Mouse (Mus musculus): ENCODE measurements around the gene Gcnt4.

Gcnt4 gene

GRCm38 (mm10) chr13:96990561-96991265, 66.2 kb downstream of the Gcnt4 start:
- DNase-seq (ENCODE audit: low spot score in 2 of 2): no peak

GRCm38 (mm10) chr13:96993291-96993989, 69.0 kb downstream of the Gcnt4 start:
- DNase-seq (ENCODE audit: low spot score in 2 of 2): no peak

DNA sequence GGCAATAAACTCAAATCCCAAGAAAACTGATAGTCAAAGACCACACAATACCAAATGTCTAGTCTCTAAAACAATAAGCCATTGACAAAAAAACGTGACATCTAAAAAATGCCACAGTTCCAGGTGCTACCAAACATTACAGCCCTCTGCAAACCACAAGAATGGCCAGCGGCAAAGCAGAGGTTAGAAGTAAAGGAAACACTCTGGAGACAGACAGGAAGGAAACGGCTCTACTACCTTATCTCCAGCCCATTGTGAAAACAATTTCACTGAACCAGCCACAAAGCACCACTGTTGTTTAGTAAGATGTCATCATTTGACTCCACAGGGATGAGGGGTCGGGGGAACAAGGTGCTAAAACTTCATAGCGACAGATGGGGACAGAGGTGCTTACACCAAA, 70.8 kb downstream of the Gcnt4 start:
- no peak for DNase-seq (ENCODE audit: low spot score in 2 of 2)

- no peak for DNase-seq (ENCODE audit: low spot score in 2 of 2)
These were observed 72.6 kb downstream of the Gcnt4 start for GRCm38 (mm10) chr13:96997080-96997479.

Measured in spleen, postnatal 4 days (tissue).